Mouse (Mus musculus) kidney, postnatal 14 days (tissue): ENCODE results near the gene Fgd3.

Experiments used
- DNase-seq: peaks from one replicate; pipeline ENCODE4 v3.0.0; 2022; ENCODE audit warnings: mixed read lengths

The Fgd3 gene

DNA sequence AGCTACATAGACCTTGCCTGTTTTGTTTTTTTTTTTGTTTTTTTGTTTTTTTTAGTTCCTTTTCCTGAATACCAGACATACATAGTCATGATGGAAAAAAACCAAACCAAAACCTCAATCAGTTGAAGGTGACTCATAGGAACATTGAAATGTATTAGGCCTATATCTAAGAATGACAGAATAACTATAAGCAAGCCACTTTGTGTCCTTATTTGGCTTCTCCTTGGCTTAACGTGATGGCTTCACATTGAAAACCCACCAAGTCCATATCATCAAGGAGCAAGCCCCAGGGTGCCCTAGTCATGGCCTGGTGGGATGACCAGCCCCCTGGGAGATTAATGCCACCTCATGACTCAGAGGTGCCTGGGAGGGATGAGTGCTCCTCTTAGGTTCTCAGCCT is 19.3 kb downstream of the Fgd3 start:
- no peak for DNase-seq

DNA sequence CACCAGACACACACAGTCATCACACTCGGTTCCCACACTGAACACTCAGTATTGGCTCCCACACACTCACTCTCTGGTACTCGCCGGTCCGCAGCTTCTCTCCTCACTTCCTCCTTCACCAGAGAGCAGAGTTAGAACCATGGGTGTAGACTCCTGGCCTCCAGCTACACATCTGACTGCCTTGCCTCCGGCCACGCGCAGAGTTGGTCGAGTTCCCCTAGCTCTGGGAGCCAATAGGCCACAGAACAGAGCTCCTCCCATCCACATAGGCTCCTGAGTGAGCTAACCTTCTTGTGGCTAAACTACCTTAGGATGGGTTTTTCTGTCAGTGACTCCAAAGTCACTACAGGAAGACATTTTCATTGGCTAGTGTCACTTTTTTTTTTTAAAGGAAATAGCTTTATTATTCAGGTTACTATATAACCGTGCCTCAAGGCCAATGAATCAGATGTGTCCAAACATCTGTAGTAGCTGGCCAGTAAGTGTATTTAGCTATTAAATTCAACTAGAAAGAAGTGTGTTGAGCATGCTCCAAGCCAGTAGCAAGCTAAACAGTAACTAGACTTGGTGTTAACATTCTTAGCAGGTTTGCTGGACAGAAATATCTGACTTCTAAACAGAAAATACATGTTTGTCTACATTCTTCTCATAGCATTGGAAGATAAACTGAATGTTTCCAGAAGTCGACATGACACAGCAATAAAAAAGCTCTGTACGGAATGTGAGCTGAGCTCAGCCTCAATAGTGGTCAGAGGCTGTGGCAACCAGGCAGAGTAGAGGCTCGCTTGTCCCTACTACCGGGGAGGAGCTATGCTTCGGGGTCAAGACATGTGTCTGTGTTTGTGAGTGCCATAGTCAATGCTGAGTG is 21.4 kb downstream of the Fgd3 start:
- peak; percentile 66 for DNase-seq

DNA sequence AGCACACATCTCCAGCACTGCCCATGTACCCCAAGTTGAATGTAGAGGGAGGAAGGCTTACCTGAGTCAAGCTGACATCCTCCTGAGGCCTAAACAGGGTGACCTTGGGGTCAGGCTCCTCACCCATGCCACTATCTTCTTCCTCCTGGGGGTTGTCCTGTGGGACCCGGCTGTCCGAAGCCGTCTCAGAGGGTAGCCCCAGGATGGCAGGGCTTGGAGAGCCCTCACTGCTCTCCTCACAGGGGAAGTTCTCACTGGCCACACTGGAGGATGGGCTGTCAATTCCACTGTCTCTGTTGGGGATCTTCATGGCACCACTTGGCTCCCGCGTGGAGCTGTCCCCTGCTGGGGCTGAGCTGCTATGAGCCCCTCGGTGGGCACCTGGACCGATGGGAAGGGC is 23.8 kb downstream of the Fgd3 start:
- DNase-seq: no peak

- DNase-seq: no peak
Measured at GRCm38 (mm10) chr13:49294108-49294507, 26.0 kb downstream of the Fgd3 start.

GRCm38 (mm10) chr13:49291949-49292348 is 28.2 kb downstream of the Fgd3 start:
- no peak for DNase-seq

DNA sequence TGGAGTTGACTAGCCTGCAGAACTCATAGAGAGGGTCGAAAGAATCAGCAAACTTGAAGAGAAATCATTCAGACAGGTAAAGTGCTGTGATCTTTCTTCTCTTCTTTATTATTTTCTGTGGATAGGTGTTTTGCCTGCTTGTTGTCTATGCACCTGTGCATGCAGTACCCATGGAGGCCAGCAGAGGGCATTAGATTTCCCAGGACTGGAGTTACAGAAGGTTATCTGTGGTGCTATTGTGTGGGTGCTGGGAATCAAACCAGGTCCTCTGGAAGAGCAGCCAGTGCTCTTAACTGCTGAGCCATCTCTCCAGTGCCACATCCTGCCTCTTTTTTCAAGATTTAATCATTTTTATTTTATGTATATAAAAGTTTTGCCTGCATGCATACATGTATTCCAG is 28.7 kb downstream of the Fgd3 start:
- no peak for DNase-seq

- DNase-seq: no peak
Measured at GRCm38 (mm10) chr13:49287224-49287623, 32.9 kb downstream of the Fgd3 start.

- DNase-seq: no peak
Measured at GRCm38 (mm10) chr13:49286750-49287149, 33.4 kb downstream of the Fgd3 start.

- no peak for DNase-seq
Measured at GRCm38 (mm10) chr13:49283686-49284085, 36.4 kb downstream of the Fgd3 start.

DNA sequence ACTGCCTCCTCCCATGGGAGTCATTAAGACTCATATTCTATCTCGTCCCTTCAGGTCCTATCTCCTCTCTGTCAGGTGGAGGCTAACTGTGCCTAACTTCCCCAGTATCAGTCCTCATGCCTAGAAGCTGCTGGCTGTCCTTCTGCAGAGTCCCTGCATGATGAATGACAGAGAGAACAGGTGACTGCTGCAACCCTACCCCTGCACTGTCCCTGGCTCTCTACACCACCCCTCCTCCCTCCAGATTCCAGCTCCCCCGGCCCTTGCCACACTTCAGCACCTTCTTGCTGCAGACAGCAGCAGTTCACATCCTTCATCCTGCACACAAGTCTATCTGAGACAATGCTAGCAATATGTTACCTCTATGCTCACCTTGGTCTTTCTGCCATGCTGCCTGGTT is 37.9 kb downstream of the Fgd3 start:
- DNase-seq: no peak

GRCm38 (mm10) chr13:49271831-49272765 is 48.0 kb downstream of the Fgd3 start:
- DNase-seq: peak; percentile 37

DNA sequence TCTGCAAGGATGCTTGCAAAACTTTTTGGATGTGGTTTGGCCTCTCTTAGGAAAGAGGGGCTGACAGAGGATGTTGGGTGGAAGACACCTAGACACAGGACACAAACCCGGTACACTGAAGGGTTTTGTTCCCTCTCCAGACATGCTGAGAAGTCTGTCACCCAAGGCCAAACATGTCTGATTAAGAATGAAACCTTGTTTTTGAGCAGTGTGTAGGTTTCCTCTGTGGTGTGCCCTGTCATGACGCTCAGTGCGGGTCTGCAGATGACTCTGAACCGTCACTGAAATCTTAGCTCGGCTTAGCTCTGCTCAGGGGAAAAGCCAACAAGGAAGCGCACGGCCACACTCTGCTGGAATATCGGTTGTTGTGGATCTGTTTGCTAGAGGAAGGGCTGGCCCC is 49.6 kb downstream of the Fgd3 start:
- DNase-seq: no peak

DNA sequence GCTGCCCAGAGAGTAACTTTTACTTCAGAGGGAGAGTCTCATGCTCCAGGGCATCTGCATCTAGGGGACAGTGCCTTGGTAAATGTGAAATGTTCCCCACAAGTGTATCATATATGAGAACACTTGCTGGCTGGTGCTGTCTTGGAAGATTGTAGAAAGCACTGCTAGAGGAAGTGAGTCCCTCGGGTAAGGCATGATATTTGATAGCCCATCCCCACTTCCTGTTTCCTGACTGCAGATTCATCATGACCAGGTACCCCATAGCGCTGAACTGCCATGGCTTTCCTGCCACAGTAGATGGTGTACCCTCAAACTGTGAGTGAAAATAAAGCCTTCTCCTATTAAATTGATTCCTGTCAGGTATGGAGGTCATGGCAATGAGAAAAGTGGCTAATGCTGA is 52.5 kb downstream of the Fgd3 start:
- DNase-seq: no peak

DNA sequence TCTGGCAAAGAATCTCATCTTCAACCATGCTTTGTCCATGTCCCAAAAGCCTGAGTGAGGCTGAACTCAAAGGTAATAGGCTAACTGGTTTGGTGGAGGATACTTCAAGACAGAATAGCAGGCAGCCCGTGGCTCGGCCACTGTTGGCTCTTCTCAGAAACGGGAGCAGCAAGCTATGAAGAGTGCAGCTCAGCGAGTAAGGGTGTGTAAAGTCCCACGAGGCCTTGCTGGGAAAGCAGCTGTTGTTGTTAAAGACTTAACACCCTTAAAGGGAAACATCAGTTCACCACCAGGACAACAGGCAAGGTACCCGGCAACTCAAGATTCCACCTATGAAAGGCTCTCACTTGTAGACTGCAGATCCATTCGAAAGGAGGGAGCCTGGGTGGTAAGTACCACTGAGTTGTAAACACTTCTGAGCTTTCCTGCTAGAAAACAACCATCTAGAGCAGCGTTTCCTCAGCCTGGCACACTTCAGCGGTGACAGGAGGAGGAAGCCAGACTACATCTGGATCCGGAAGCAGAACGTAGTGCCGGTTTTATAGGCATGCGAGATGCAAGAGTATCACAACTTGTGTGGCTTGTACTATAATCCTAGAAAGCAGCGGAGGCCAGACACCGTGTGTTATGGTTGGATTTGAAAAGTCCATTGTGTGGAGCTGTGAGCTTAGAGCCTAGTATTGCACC is 59.9 kb downstream of the Fgd3 start:
- DNase-seq: no peak

GRCm38 (mm10) chr13:49257819-49258313 is 62.2 kb downstream of the Fgd3 start:
- DNase-seq: no peak

GRCm38 (mm10) chr13:49252746-49253145 is 67.4 kb downstream of the Fgd3 start:
- DNase-seq: no peak

DNA sequence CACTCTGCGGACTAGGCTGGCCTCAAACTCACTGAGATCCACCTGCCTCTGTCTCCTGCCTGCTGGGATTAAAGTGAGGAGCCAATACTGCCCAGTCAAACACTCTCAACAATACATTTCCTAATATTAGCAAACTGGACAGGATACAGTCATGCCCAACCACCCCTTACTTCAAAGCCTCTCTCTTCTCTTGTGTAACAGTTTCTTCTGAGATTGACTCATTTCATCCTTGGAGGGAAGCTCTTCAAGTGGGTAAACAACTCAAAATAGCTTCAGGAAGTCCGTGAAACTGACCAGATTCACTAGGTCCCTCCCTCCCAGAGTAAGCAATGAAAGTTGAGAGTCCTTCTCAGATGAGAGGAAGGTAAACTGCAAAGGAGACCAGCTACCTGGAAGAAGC is 68.0 kb downstream of the Fgd3 start:
- no peak for DNase-seq

DNA sequence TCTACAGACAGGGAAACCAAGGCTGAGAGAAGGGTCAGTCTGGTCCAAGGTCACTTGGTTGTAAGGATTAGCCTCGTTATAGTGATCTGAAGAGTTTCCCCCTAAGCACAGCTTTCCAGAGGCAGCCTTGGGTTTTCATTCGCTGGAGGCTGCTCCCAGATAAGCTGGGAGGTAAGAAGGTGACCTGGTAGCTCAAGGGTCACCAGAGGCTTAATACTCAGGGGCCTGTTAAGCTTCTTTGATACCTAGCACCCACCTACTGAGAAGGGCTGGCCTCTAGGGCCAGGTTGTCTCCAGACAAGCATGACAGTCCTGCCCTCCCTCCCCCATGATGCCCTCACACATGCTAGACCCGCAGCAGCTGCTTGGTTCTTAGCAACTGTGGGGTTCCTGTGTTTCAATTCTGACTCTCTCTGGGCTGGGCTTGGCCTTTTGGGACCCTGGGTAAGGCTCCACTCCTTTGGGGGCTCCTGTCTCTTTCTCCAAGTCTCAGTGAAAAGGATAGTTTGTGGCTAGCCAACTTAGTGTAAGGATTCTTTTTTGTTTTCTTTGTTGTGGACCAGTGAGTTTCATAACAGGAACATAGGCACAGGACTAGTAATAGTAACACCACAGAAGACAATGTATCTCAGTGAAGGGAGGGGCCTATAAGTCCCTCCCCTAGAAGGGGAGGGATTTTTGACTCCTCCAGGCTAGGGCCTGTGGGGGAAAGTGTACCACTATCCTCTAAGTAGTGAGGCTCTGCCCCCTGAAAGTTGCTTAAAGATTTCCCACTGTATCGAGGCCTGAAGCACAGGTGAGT is 69.2 kb downstream of the Fgd3 start:
- no peak for DNase-seq

GRCm38 (mm10) chr13:49249634-49250033 is 70.5 kb downstream of the Fgd3 start:
- DNase-seq: peak; percentile 86

- DNase-seq: no peak
Measured at GRCm38 (mm10) chr13:49248923-49249322, 71.2 kb downstream of the Fgd3 start.

GRCm38 (mm10) chr13:49248467-49248862 is 71.6 kb downstream of the Fgd3 start, which contains the start of gene Susd3:
Gene Susd3 (minus strand): TSS chr13:49248706.
- no peak for DNase-seq
